Mouse (Mus musculus) spleen, postnatal 10 days (tissue): Measurements from ENCODE around the gene Gm3676.
"Not testable (repeated sequence)": the region's sequence is repeated elsewhere in the genome, so short reads cannot be mapped to it uniquely, and the experiment has no call there.

Source experiments
- DNase-seq, 2 experiments: peaks; one replicate each; pipeline ENCODE4 v3.0.0; 2021 to 2022; ENCODE audit warnings: low spot score in 2 of 2

Gm3676 gene

GRCm38 (mm10) chr14:41646387-41646786, at the start of gene Gm3676:
TSS of gene Gm3676 (minus strand) at chr14:41646487.
- not testable (repeated sequence) for DNase-seq

- not testable (repeated sequence) for DNase-seq
Measured at GRCm38 (mm10) chr14:41648176-41648575, 1.9 kb upstream of the Gm3676 start.

DNA sequence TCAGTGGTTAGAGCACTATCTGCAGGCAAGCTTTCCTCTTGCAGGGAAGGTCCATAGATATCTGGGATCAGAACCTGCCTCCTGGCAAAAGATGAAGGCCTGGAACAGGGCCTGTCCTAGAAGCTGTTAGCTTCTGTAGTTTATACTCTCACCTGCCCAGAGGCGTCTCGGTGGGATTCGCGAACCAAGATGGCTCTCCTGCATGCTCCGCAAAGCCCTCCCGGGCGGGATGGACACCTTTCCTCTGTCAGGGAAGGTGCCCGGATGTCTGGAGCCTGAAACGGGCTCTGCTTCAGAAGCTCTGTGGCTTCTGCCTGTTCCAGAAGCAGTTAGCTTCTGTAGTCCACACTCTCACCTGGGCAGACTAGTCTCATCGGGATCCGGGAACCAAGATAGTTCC, 16.1 kb downstream of the Gm3676 start:
- DNase-seq = peak in 1 of 2 experiments; percentile 12

- not testable (repeated sequence) for DNase-seq
Measured at GRCm38 (mm10) chr14:41624512-41624911, 21.8 kb downstream of the Gm3676 start, which contains the start of gene Gm3072. TSS of gene Gm3072 (minus strand) at chr14:41624612.

DNA sequence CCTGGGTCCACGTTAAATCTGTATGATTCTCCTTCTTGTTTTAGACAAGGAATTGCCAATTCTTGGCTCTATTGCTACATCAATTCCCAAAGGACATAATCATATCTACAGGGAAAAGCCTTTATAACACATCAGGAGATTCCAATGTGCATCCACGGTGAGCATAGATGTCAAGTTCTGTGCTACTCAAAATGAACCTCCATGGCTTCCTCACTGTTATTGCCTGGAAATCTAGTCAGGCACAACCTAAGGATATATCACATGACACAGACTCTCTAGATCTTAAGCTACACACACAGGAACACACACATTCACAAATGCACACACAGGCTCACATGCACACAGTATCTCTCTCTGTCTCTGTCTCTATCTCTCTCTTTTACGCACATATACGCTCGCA, 23.8 kb downstream of the Gm3676 start:
- not testable (repeated sequence) for DNase-seq

GRCm38 (mm10) chr14:41610690-41611089, 35.6 kb downstream of the Gm3676 start:
- DNase-seq = not testable (repeated sequence)

DNA sequence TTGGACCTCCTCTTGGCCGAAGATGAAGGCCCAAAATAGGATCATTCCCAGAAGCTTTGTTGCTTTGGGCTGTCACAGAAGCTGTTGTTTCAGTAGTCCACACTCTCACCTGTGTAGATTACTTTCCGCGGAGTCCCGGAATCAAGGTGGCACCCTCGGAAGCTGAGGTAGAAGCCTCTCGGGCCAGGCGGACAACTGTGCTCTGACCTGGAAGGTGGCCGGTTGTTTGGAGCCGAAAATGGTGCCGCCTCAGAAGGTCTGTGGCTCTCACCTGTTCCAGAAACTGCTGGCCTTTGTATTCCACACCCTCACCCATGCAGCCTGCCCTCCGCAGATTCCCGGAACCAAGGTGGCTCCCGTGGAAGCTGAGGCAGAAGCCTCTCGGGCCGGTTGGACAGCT, 45.4 kb downstream of the Gm3676 start:
- DNase-seq = peak in 1 of 2 experiments; percentile 11
